Mouse (Mus musculus) testis, adult 2 months (tissue): ENCODE results near the gene Enox1.

ENCODE experiments used
- CTCF ChIP-seq: fragments of 200-500 bp; IDR thresholded peaks from 2 replicates; pipeline ENCODE4 v1.5.1; 2012; ENCODE audit warnings: low read depth, mild to moderate bottlenecking, inconsistent platforms, low read length, moderate library complexity; ENCODE audit not compliant: control insufficient read depth, insufficient read depth, insufficient replicate concordance
- POLR2A ChIP-seq: fragments of 200-500 bp; IDR thresholded peaks from 2 replicates; pipeline ENCODE4 v1.6.1; 2012; ENCODE audit warnings: low read depth, mild to moderate bottlenecking, inconsistent platforms, low read length, moderate library complexity; ENCODE audit not compliant: control insufficient read depth

DNA sequence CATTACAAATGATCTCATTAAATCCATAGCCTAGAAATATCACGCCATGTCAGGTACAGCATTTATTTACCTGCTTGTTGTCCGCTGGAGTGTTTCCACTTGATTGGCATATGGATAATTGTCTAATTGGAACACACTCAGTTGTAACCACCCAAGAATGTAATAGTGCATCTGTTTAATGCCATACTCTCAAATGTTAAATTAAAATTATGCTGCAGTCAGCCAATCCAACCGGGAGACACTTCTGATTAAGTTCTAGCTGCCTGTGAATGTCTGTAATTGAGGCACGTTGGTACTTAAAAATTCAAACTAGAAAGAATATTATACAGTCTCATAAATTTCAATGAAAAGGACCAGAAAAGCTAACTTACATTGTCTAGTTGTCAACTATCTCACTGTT is 502.2 kb downstream of the Enox1 start:
- TF ChIP-seq POLR2A (no peak), CTCF (no peak)
